In genomic region chr5:142424627-142425349, GRCm38 (mm10) we compare ENCODE assay signal across 8 mouse cellular contexts. TPM values are rescaled to one million over a fixed set of nuclear protein-coding genes. Genes with fewer than 3 reads are reported as not detected.
DNase-seq lines count a peak whose midpoint lies in the region; ATAC-seq and TF ChIP-seq lines count a peak whose summit lies in the region.

No protein-coding gene starts in this region.

- no peak for DNase-seq in frontal cortex, postnatal 10 days (ENCODE audit: low spot score in 2 of 2)
- DNase-seq in embryonic facial prominence, embryonic 11.5 days (ENCODE audit: low spot score), result peak; percentile 32
- DNase-seq in lung, postnatal 0 days (ENCODE audit: low spot score), result peak; percentile 87

- no peaks in the 10 kb centered on the region for H3K27me3 ChIP-seq in embryonic facial prominence, embryonic 11.5 days (ENCODE audit: control insufficient read depth, insufficient read depth, low read length)
- H3K27me3 ChIP-seq in heart, embryonic 12.5 days (replicated peaks), result no peaks in the 10 kb centered on the region
- no peaks in the 10 kb centered on the region for H3K27me3 ChIP-seq in kidney, embryonic 14.5 days (ENCODE audit: control insufficient read depth, insufficient read depth, low read length)
- H3K27me3 ChIP-seq in lung, postnatal 0 days (replicated peaks; ENCODE audit: insufficient read depth, low read length), result no peaks in the 10 kb centered on the region
- no peaks in the 10 kb centered on the region for H3K27me3 ChIP-seq in stomach, embryonic 15.5 days (replicated peaks)

- H3K4me1 ChIP-seq in embryonic facial prominence, embryonic 11.5 days (ENCODE audit: control insufficient read depth, insufficient read depth, low read length), result no peaks in the 10 kb centered on the region
- peaks cover 81% of the 10 kb centered on the region for H3K4me1 ChIP-seq in heart, embryonic 12.5 days (replicated peaks)
- peaks cover 34% of the 10 kb centered on the region; the same call in 1 of the 2 replicates for H3K4me1 ChIP-seq in kidney, embryonic 14.5 days (ENCODE audit: control insufficient read depth, insufficient read depth, low read length)
- peaks cover 42% of the 10 kb centered on the region; the same call in 1 of the 2 replicates for H3K4me1 ChIP-seq in lung, postnatal 0 days (ENCODE audit: insufficient read depth, low read depth, low read length)
- H3K4me1 ChIP-seq in stomach, embryonic 15.5 days, result peaks cover 29% of the 10 kb centered on the region

- no peak overlapping the region for H3K4me3 ChIP-seq in embryonic facial prominence, embryonic 11.5 days (ENCODE audit: low read depth, low read length)
- 0 out of 2 replicates have a peak overlapping the region, but pooled peaks have one; percentile 8 for H3K4me3 ChIP-seq in heart, embryonic 12.5 days
- no peak overlapping the region for H3K4me3 ChIP-seq in kidney, embryonic 14.5 days (ENCODE audit: low read length)
- H3K4me3 ChIP-seq in lung, postnatal 0 days (ENCODE audit: low read depth, low read length), result no peak overlapping the region
- no peak overlapping the region; the same call in 1 of the 2 replicates for H3K4me3 ChIP-seq in stomach, embryonic 15.5 days (replicated peaks)

- 61% methylated on average over 13 of the region's 13 CpGs for WGBS in embryonic facial prominence, embryonic 11.5 days
- WGBS in heart, embryonic 12.5 days, result 27% methylated on average over 13 of the region's 13 CpGs
- WGBS in kidney, embryonic 14.5 days, result 46% methylated on average over 13 of the region's 13 CpGs
- WGBS in lung, postnatal 0 days, result 12% methylated on average over 13 of the region's 13 CpGs
- WGBS in stomach, embryonic 15.5 days, result 39% methylated on average over 13 of the region's 13 CpGs

- peak; percentile 73; the same call in 1 of the 2 replicates for TF ChIP-seq EP300 in lung, postnatal 0 days (IDR thresholded peaks at IDR 0.05)

- H3K9ac ChIP-seq in embryonic facial prominence, embryonic 11.5 days (replicated peaks; ENCODE audit: low read length), result no peak overlapping the region
- peak overlapping the region; percentile 55; the same call in 1 of the 2 replicates for H3K9ac ChIP-seq in heart, embryonic 12.5 days
- no peak overlapping the region; the same call in none of the 2 replicates for H3K9ac ChIP-seq in kidney, embryonic 14.5 days (ENCODE audit: low read depth, low read length)
- no peak overlapping the region for H3K9ac ChIP-seq in lung, postnatal 0 days (replicated peaks; ENCODE audit: low read depth)
- no peak overlapping the region for H3K9ac ChIP-seq in stomach, embryonic 15.5 days

- no peak overlapping the region for H3K27ac ChIP-seq in embryonic facial prominence, embryonic 11.5 days (replicated peaks; ENCODE audit: low read depth, low read length)
- H3K27ac ChIP-seq in heart, embryonic 12.5 days (ENCODE audit: poor library complexity, severe bottlenecking), result peak overlapping the region; percentile 92
- H3K27ac ChIP-seq in kidney, embryonic 14.5 days (ENCODE audit: low read depth, low read length), result peak overlapping the region; percentile 87
- peak overlapping the region; percentile 92 for H3K27ac ChIP-seq in lung, postnatal 0 days (ENCODE audit: low read length)
- H3K27ac ChIP-seq in stomach, embryonic 15.5 days, result peak overlapping the region; percentile 90

- H3K36me3 ChIP-seq in embryonic facial prominence, embryonic 11.5 days (replicated peaks; ENCODE audit: control insufficient read depth, insufficient read depth, low read depth, low read length), result no peaks in the 10 kb centered on the region
- peaks cover 14% of the 10 kb centered on the region for H3K36me3 ChIP-seq in heart, embryonic 12.5 days
- H3K36me3 ChIP-seq in kidney, embryonic 14.5 days (ENCODE audit: control insufficient read depth, insufficient read depth, low read length), result peaks cover 9% of the 10 kb centered on the region; the same call in 1 of the 2 replicates
- no peaks in the 10 kb centered on the region; the same call in 1 of the 2 replicates for H3K36me3 ChIP-seq in lung, postnatal 0 days (ENCODE audit: insufficient read depth, low read length)
- H3K36me3 ChIP-seq in stomach, embryonic 15.5 days, result peaks cover 7% of the 10 kb centered on the region; the same call in 1 of the 2 replicates

- peak; percentile 5; the same call in 1 of the 2 replicates for ATAC-seq in frontal cortex, adult (ENCODE audit: low TSS enrichment)
- no peak for ATAC-seq in embryonic facial prominence, embryonic 11.5 days (replicated peaks; ENCODE audit: insufficient number of reproducible peaks, low FRiP score, low TSS enrichment, low read depth)
- ATAC-seq in heart, embryonic 12.5 days (ENCODE audit: insufficient number of reproducible peaks, low FRiP score), result peak; percentile 83
- ATAC-seq in kidney, embryonic 14.5 days (ENCODE audit: low FRiP score, low TSS enrichment), result peak; percentile 40; the same call in 1 of the 2 replicates
- ATAC-seq in lung, postnatal 0 days, result peak; percentile 89
- ATAC-seq in stomach, embryonic 15.5 days (ENCODE audit: insufficient read depth, low FRiP score, low read depth), result peak; percentile 69
- no peak for ATAC-seq in erythroid progenitor cell, adult 5-6 weeks (replicated peaks; ENCODE audit: low FRiP score, poor library complexity, severe bottlenecking)

- no peaks in the 10 kb centered on the region for H3K9me3 ChIP-seq in embryonic facial prominence, embryonic 11.5 days (replicated peaks; ENCODE audit: control insufficient read depth, low read length)
- H3K9me3 ChIP-seq in heart, embryonic 12.5 days (replicated peaks), result no peaks in the 10 kb centered on the region
- H3K9me3 ChIP-seq in kidney, embryonic 14.5 days (ENCODE audit: control insufficient read depth, low read length), result no peaks in the 10 kb centered on the region
- H3K9me3 ChIP-seq in lung, postnatal 0 days (ENCODE audit: low read length), result no peaks in the 10 kb centered on the region
- H3K9me3 ChIP-seq in stomach, embryonic 15.5 days, result no peaks in the 10 kb centered on the region

- H3K4me2 ChIP-seq in embryonic facial prominence, embryonic 11.5 days (ENCODE audit: low read depth, low read length), result no peak overlapping the region
- H3K4me2 ChIP-seq in heart, embryonic 12.5 days, result peak overlapping the region; percentile 47
- H3K4me2 ChIP-seq in kidney, embryonic 14.5 days (replicated peaks; ENCODE audit: low read depth, low read length), result no peak overlapping the region
- H3K4me2 ChIP-seq in lung, postnatal 0 days (replicated peaks; ENCODE audit: low read depth, low read length), result peak overlapping the region; percentile 34
- peak overlapping the region; percentile 31 for H3K4me2 ChIP-seq in stomach, embryonic 15.5 days

- TF ChIP-seq CTCF in lung, postnatal 0 days (IDR thresholded peaks at IDR 0.05), result 0 out of 2 replicates have a peak, but pooled peaks have one; percentile 1

RNA-seq across cellular contexts. Expression of gene Foxk1, which starts 23.5 kb away (rescaled TPM):
- polyA plus RNA-seq in embryonic facial prominence, embryonic 11.5 days (2014; fragmentation: Nextera tagmentation; extraction: Ambion mirVana), result 2.9 and 3.4 TPM in 2 replicates
- polyA plus RNA-seq in heart, embryonic 12.5 days (2016; fragmentation: Nextera tagmentation; extraction: Ambion mirVana), result 5.8 and 7.2 TPM in 2 replicates
- 4.4 and 6.5 TPM in 2 replicates for polyA plus RNA-seq in kidney, embryonic 14.5 days (2014; fragmentation: Nextera tagmentation; extraction: Ambion mirVana)
- polyA plus RNA-seq in lung, postnatal 0 days (2015; fragmentation: Nextera tagmentation; extraction: Ambion mirVana), result 4.3 and 5.1 TPM in 2 replicates
- 5.6 and 5.7 TPM in 2 replicates for polyA plus RNA-seq in stomach, embryonic 15.5 days (2015; fragmentation: Nextera tagmentation; extraction: Ambion mirVana)
- total RNA-seq in erythroid progenitor cell, adult 5-6 weeks (2015; ENCODE audit: low replicate concordance), result 3.8 and 6.1 TPM in 2 replicates
- total RNA-seq in erythroid progenitor cell, adult 5-6 weeks (2017; ENCODE audit: low replicate concordance), result 1.9 and 3.5 TPM in 2 replicates

RNA-seq across cellular contexts. Expression of gene Ap5z1, which starts 39.0 kb away (rescaled TPM):
- polyA plus RNA-seq in embryonic facial prominence, embryonic 11.5 days (2014; fragmentation: Nextera tagmentation; extraction: Ambion mirVana), result 5.5 and 8.0 TPM in 2 replicates
- 7.3 and 9.9 TPM in 2 replicates for polyA plus RNA-seq in heart, embryonic 12.5 days (2016; fragmentation: Nextera tagmentation; extraction: Ambion mirVana)
- 7.2 and 10.1 TPM in 2 replicates for polyA plus RNA-seq in kidney, embryonic 14.5 days (2014; fragmentation: Nextera tagmentation; extraction: Ambion mirVana)
- polyA plus RNA-seq in lung, postnatal 0 days (2015; fragmentation: Nextera tagmentation; extraction: Ambion mirVana), result 6.2 and 7.2 TPM in 2 replicates
- polyA plus RNA-seq in stomach, embryonic 15.5 days (2015; fragmentation: Nextera tagmentation; extraction: Ambion mirVana), result 8.5 and 9.4 TPM in 2 replicates
- total RNA-seq in erythroid progenitor cell, adult 5-6 weeks (2015; ENCODE audit: low replicate concordance), result 5.0 and 14.8 TPM in 2 replicates
- total RNA-seq in erythroid progenitor cell, adult 5-6 weeks (2017; ENCODE audit: low replicate concordance), result 2.6 and 10.1 TPM in 2 replicates

Comparison
In these comparisons a context has a peak if more than half of its experiments do, and no peak if none do; other contexts are left out.
1. ATAC-seq: peak in frontal cortex, adult (single experiment), heart, embryonic 12.5 days (single experiment), kidney, embryonic 14.5 days (single experiment), lung, postnatal 0 days (single experiment) and stomach, embryonic 15.5 days (single experiment); none in embryonic facial prominence, embryonic 11.5 days (single experiment) and erythroid progenitor cell, adult 5-6 weeks (single experiment).
2. DNase-seq: peak in embryonic facial prominence, embryonic 11.5 days (single experiment) and lung, postnatal 0 days (single experiment); none in frontal cortex, postnatal 10 days (0 of 2).
3. H3K4me2 ChIP-seq: peak in heart, embryonic 12.5 days (single experiment), lung, postnatal 0 days (single experiment) and stomach, embryonic 15.5 days (single experiment); none in embryonic facial prominence, embryonic 11.5 days (single experiment) and kidney, embryonic 14.5 days (single experiment).